Mouse (Mus musculus) liver, postnatal 0 days (tissue): ENCODE data around the gene Ercc6l.

Experiments used
- CTCF ChIP-seq: sonication (generic); IDR thresholded peaks from 2 replicates; pipeline ENCODE4 v1.5.1; 2016; ENCODE audit warnings: antibody characterized with exemption, low read depth
- EP300 ChIP-seq: IDR thresholded peaks from 2 replicates; pipeline ENCODE4 v1.6.1; 2016; ENCODE audit warnings: antibody characterized with exemption, low read depth, mild to moderate bottlenecking

DNA sequence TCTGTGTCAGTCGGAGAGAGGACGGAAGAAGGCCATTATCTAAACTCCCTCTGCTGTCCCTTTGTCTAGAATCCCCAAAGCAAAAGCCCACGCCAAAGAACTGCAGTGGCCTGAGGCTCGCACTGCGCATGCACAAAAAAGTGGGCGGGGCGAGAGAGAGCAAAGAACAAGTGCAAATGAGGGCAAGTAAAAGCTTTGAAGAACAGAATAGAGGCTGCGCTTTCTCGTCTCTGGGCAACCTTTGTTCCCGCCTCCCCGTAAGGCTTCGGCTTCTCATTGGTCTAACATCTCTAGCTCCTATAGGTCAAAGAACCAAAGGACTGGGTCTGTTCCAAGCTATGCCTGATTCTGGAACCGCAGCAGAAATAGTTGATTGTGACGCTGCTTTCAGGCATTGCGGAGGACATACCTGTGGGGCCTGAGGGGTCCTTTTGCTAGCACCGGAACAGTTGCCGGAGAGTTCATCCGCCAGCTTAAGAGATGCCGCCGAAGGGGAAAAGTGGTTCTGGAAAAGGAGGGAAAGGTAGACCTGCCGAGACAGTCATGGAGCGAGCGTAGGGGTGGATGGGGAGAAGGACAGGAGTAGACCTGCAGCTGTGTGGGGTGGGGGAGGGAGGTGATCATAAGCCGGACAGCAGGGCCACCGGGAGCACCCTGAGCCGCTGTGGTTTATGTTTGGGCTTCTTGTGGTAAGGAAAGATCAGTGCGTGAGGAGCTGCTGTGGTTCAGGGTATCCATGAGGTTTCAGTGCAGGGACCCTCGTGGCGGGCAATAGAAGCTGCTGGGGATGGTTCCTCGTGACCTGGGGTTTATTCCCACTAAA lies 37.6 kb downstream of the Ercc6l start, which contains the start of gene Pin4:
- TF ChIP-seq CTCF (no peak; the same call in 1 of the 2 replicates), EP300 (peak; percentile 80)
